Mouse (Mus musculus): ENCODE measurements around the gene Ulk2.

Gene Ulk2

GRCm38 (mm10) chr11:61760518-61760917 is 94.4 kb downstream of the Ulk2 start:
- no peak for DNase-seq (ENCODE audit: low spot score)

GRCm38 (mm10) chr11:61757151-61757550 is 97.7 kb downstream of the Ulk2 start:
- no peak for DNase-seq (ENCODE audit: low spot score)

GRCm38 (mm10) chr11:61751612-61752011 is 103.3 kb downstream of the Ulk2 start:
- no peak for DNase-seq (ENCODE audit: low spot score)

- no peak for DNase-seq (ENCODE audit: low spot score)
Measured at GRCm38 (mm10) chr11:61747161-61747560, 107.7 kb downstream of the Ulk2 start.

GRCm38 (mm10) chr11:61745781-61746180 is 109.1 kb downstream of the Ulk2 start:
- no peak for DNase-seq (ENCODE audit: low spot score)

GRCm38 (mm10) chr11:61744460-61744859 is 110.4 kb downstream of the Ulk2 start:
- DNase-seq (ENCODE audit: low spot score): no peak

GRCm38 (mm10) chr11:61743768-61744167 is 111.1 kb downstream of the Ulk2 start:
- DNase-seq (ENCODE audit: low spot score): no peak

- no peak for DNase-seq (ENCODE audit: low spot score)
Measured at GRCm38 (mm10) chr11:61740500-61740899, 114.4 kb downstream of the Ulk2 start.

GRCm38 (mm10) chr11:61737290-61737689 is 117.6 kb downstream of the Ulk2 start:
- no peak for DNase-seq (ENCODE audit: low spot score)

- no peak for DNase-seq (ENCODE audit: low spot score)
Measured at GRCm38 (mm10) chr11:61732672-61733071, 122.2 kb downstream of the Ulk2 start.

- DNase-seq (ENCODE audit: low spot score): no peak
Measured at GRCm38 (mm10) chr11:61728037-61728436, 126.8 kb downstream of the Ulk2 start.

Data from ovary, postnatal 36 days (tissue).